Mouse (Mus musculus) mammary gland, adult 2 months (tissue): Measurements from ENCODE around the gene Gm8281. TPM values are rescaled to one million over a fixed set of nuclear protein-coding genes. Genes with fewer than 3 reads are reported as not detected.

Experiments used
- polyA plus RNA-seq: library from polyadenylated mRNA; depleted of rRNA; stranded (reverse); fragments of >200 nt; gene quantifications from 2 replicates; pipeline ENCODE4 v1.2.3, GENCODE M21; 2012; ENCODE audit warnings: low replicate concordance; rRNA removed

Gene Gm8281
- 0.29 TPM in 1 of 2 replicates, not detected in the other for polyA plus RNA-seq

GRCm38 (mm10) chr14:5070611-5071490, at the start of gene Gm8281:
TSS of gene Gm8281 (plus strand) at chr14:5071040.

DNA sequence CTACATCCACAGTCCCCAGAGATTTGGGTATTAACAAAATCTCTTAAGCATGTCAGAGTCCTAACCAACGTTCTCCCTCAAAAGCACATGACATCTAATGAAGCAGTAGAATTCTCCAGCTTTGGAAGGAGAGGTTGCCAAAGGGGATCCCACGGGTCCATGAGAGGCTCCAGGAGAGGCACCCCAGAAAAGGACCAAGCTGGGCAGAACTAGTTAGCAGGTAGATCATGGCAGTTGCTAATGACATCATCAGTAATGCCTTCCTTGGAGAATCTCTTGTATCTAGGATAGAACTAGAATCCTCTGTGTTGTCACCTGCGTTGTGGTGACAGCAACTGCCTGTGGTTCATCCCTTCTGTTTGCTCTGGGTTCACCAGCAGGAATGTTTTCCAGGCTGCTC, 20.5 kb upstream of the Gm8281 start, which contains the start of gene 4930555G01Rik:
4930555G01Rik (plus strand) TSS at position 301 of the 400 bp plus-strand sequence.

DNA sequence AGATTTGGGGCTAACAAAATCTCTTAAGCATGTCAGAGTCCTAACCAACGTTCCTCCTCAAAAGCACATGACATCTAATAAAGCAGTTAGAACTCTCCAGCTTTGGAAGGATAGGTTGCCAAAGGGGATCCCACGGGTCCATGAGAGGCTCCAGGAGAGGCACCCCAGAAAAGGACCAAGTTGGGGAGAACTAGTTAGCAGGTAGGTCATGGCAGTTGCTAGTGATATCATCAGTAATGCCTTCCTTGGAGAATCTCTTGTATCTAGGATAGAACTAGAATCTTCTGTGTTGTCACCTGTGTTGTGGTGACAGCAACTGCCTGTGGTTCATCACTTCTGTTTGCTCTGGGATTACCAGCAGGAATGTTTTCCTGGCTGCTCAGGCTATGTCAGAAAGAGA, 60.4 kb downstream of the Gm8281 start, which contains the start of gene Gm8279:
Gm8279 (plus strand) TSS at position 301 of the 400 bp plus-strand sequence.

Other genes with a start within 250 kb of the Gm8281 start
- not detected in 2 replicates for gene Gm3269, start 232.9 kb upstream of the Gm8281 start, polyA plus RNA-seq
- gene Gm3264, start 215.5 kb upstream of the Gm8281 start, polyA plus RNA-seq = not detected in 2 replicates
- gene Gm3278, start 178.6 kb upstream of the Gm8281 start, polyA plus RNA-seq = not detected in 2 replicates
- gene Gm8297, start 87.1 kb upstream of the Gm8281 start, polyA plus RNA-seq = not detected in 2 replicates
- gene Gm3298, start 55.1 kb upstream of the Gm8281 start, polyA plus RNA-seq = not detected in 2 replicates
- not detected in 2 replicates for gene 4930555G01Rik, start 20.4 kb upstream of the Gm8281 start, polyA plus RNA-seq
- gene Gm8279, start 60.5 kb downstream of the Gm8281 start, polyA plus RNA-seq = not detected in 2 replicates
- gene Gm3317, start 93.5 kb downstream of the Gm8281 start, polyA plus RNA-seq = not detected in 2 replicates
- not detected in 2 replicates for gene Gm8271, start 114.8 kb downstream of the Gm8281 start, polyA plus RNA-seq
- not detected in 2 replicates for gene Gm3526, start 189.5 kb downstream of the Gm8281 start, polyA plus RNA-seq